Mouse (Mus musculus) midbrain, postnatal 0 days (tissue): Measurements from ENCODE around the gene Itgav. TPM values are rescaled to one million over a fixed set of nuclear protein-coding genes. Genes with fewer than 3 reads are reported as not detected.

Experiments used
- ATAC-seq: fragments of 200-750 bp; cut with Nextera tagmentation; 2 replicates; pipeline ENCODE4 v1.8.0; 2017; ENCODE audit warnings: moderate number of reproducible peaks, mild to moderate bottlenecking, moderate TSS enrichment, moderate library complexity; ENCODE audit not compliant: low FRiP score
- DNase-seq: peaks from one replicate; pipeline ENCODE4 v3.0.0-alpha.2; 2015; ENCODE audit warnings: low spot score
- H3K27ac ChIP-seq: fragments of 300-500 bp; sonication (generic); 2 replicates; pipeline ENCODE4 v1.5.1; 2014; ENCODE audit warnings: low read depth, mild to moderate bottlenecking, low read length, mixed read lengths
- H3K27me3 ChIP-seq: fragments of 300-500 bp; sonication (generic); 2 replicates; pipeline ENCODE4 v1.6.1; 2014; ENCODE audit warnings: low read length, control low read depth, mixed read lengths; ENCODE audit not compliant: insufficient read depth
- H3K36me3 ChIP-seq: fragments of 300-500 bp; sonication (generic); 2 replicates; pipeline ENCODE4 v1.6.1; 2014; ENCODE audit warnings: low read length, control low read depth, mixed read lengths; ENCODE audit not compliant: insufficient read depth
- H3K4me1 ChIP-seq: fragments of 300-500 bp; sonication (generic); 2 replicates; pipeline ENCODE4 v1.6.1; 2014; ENCODE audit warnings: mild to moderate bottlenecking, control low read depth, antibody characterized with exemption, low read length, mixed read lengths; ENCODE audit not compliant: insufficient read depth
- H3K4me2 ChIP-seq: fragments of 300-500 bp; sonication (generic); 2 replicates; pipeline ENCODE4 v1.6.1; 2014; ENCODE audit warnings: low read depth, mild to moderate bottlenecking, low read length, mixed read lengths; ENCODE audit not compliant: poor library complexity, severe bottlenecking
- H3K4me3 ChIP-seq: fragments of 300-500 bp; sonication (generic); 2 replicates; pipeline ENCODE4 v1.5.1; 2014; ENCODE audit warnings: low read depth, mild to moderate bottlenecking, low read length, moderate library complexity
- H3K9ac ChIP-seq: fragments of 300-500 bp; sonication (generic); replicated peaks from 2 replicates; pipeline ENCODE4 v1.6.1; 2014; ENCODE audit warnings: mild to moderate bottlenecking, low read length, moderate library complexity, mixed read lengths; ENCODE audit not compliant: poor library complexity, severe bottlenecking
- H3K9me3 ChIP-seq: fragments of 300-500 bp; sonication (generic); 2 replicates; pipeline ENCODE4 v1.6.1; 2016; ENCODE audit warnings: low read length, control low read depth
- CTCF ChIP-seq: IDR thresholded peaks from 2 replicates; pipeline ENCODE4 v1.5.1; 2016; ENCODE audit warnings: antibody characterized with exemption, mild to moderate bottlenecking
- WGBS: fragments of 180-500 bp; shearing (Covaris S2); extraction: QIAGEN DNeasy Blood & Tissue Kit; methylation state at CpG from one replicate; pipeline ENCODE4 v1.1.7; 2014; 5-methylcytosine and 5-hydroxymethylcytosine counted together
- polyA plus RNA-seq: library from polyadenylated mRNA; unstranded; fragments of >200 nt; fragmentation: Nextera tagmentation; extraction: Ambion mirVana; gene quantifications from 2 replicates; pipeline ENCODE4 v1.2.1, GENCODE M21; 2015
- total RNA-seq: library from RNA; depleted of rRNA; stranded (reverse); fragments of >200 nt; gene quantifications from 2 replicates; pipeline ENCODE4 v1.2.3, GENCODE M21; 2014

Itgav gene
- total and polyA plus RNA-seq, 2 experiments from 2014 or later = 30.7 to 30.8 TPM

DNA sequence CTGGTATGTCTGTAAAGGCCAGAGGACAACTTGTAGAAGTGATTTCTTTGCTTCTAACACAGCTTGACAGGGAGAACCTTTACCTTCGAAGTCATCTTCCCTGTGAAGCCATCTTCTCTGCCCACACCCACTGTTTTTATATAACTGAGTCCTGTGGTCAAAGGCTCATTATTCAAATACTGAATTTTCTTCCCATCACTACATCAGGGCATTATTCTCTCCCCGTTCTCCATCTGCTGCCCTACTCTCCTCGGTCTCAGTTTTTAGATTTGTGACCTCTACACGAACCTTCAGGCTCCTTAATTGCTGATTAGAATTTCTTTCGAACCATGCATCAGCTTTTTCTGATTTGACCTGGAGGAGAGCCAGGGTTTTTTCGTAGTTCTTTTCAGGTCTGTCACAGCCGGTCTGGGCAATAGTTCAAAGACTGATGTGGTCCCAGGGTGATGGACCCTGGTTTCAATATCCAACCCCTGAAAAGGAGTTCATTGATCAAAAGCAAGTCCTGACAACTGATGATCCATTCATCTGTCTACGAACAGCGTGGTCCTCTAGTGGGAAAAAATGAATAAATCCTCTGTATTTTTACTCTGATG lies 73.8 kb downstream of the Itgav start:
- Histone ChIP-seq H3K4me1 (no peaks in the 10 kb centered on the region), H3K4me2 (no peak overlapping the region), H3K9ac (no peak overlapping the region), H3K27me3 (no peaks in the 10 kb centered on the region), H3K36me3 (no peaks in the 10 kb centered on the region), H3K27ac (no peak overlapping the region), H3K9me3 (no peaks in the 10 kb centered on the region), H3K4me3 (no peak overlapping the region)
- DNase-seq (no peak), ATAC-seq (no peak)
- WGBS = 53% methylated on average over 9 of the region's 9 CpGs
- no peak for TF ChIP-seq CTCF

DNA sequence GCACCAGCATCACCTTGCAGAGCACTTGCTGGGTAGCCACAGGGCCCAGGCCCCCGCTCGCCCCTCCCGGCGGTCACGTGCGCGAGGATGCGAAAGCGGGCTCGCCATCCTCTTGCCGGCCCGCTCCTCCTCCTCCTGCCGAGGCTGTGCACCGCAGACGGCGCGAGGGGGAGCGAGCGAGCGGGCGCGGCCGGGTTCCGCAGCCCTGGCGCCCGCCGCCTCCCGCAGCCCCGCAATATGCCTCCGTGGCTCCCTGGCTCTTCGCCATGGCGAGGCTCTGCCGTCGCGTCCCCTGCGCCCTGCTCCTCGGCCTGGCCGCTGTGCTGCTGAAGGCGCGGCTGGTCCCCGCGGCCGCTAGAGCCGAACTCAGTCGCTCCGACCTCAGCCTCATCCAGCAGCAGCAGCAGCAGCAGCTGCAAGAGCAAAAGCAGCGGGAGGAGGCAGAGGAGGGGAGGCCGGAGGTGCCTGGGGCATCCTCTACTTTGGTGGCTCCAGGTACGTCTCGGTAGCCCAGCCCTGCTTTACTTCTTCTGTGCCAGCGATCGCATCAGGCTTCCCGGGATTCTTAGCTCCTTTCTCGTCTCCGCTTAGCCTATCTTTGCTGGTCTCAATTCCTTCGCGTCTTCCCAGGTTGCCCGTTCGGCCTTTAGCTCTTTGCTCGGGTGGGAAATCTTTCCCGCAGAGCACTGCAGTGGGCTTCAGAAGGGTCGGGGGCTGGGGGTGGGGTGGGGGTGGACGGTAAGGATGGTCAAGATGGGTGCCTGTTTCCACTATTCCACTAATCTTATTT lies 88.5 kb downstream of the Itgav start, which contains the start of gene Fam171b:
Gene Fam171b, plus strand, starts transcription at position 154 of the 790 bp plus-strand sequence.
- Histone ChIP-seq H3K36me3 (no peaks in the 10 kb centered on the region), H3K27ac (peak within 1 kb of the TSS; percentile 99), H3K27me3 (no peaks in the 10 kb centered on the region), H3K9ac (peak within 1 kb of the TSS; percentile 96), H3K4me2 (peak within 1 kb of the TSS; percentile 69), H3K4me1 (0 out of 2 replicates have a peak, but pooled peaks cover 5% of the 10 kb centered on the region), H3K9me3 (no peaks in the 10 kb centered on the region), H3K4me3 (peak within 1 kb of the TSS; percentile 88)
- peak; percentile 54 for TF ChIP-seq CTCF
- under 1% methylated on average over 52 of the region's 63 CpGs for WGBS
- peak; percentile 94 for ATAC-seq
- peak; percentile 84 for DNase-seq

DNA sequence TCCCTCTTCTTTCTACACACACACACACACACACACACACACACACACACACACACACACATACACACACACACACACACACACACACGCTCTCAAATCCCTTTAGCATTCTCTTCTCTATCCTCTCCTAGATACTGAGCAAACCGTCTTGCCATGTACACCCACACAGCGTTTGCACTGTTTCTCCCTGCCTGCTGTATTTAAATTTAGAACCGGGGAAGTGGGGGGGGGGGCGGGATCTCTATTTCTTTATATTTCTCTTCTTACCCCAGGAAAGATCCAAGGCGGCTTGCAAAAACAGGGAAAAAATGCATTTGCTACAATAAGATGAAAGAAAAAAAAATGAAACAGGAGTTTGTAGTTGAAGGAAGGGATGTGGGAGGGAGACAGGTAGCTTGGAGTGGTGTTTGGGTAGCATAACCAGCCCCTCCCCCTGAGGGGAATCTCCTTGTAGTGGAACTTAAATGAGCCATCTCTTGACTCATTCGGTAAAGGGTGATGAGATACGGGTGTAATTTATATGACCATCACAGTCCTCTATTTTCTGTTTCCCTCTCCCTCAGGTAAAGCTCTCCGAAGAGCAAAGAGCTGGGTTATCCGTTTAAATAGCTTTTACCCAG lies 89.2 kb downstream of the Itgav start:
- DNase-seq = no peak
- Histone ChIP-seq H3K27ac (peak overlapping the region; percentile 99), H3K4me2 (peak overlapping the region; percentile 69), H3K4me1 (0 out of 2 replicates have a peak, but pooled peaks cover 5% of the 10 kb centered on the region), H3K4me3 (peak overlapping the region; percentile 88), H3K9ac (peak overlapping the region; percentile 96), H3K9me3 (no peaks in the 10 kb centered on the region), H3K27me3 (no peaks in the 10 kb centered on the region), H3K36me3 (no peaks in the 10 kb centered on the region)
- 8% methylated on average over 10 of the region's 10 CpGs for WGBS
- no peak for TF ChIP-seq CTCF
- peak; percentile 69 for ATAC-seq

DNA sequence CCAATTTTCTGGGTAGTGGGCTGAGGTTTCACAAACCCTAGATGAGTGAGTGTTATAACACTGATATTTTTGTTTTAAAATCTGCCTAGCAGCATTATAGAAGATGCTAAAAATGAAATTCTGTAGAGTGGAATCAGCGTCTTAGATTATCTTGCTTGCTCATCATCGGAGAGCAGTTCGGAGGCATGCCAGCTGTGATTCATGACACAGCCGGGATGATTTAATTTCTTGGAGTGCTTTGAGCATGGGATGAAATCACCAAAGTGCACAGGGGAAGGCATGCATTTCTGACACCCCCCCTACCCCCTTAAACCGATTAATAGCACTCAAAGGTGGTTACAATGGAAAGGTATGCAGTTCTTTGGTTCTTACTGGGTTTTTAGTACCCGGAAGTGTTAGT lies 89.8 kb downstream of the Itgav start:
- Histone ChIP-seq H3K9me3 (no peaks in the 10 kb centered on the region), H3K36me3 (no peaks in the 10 kb centered on the region), H3K27me3 (no peaks in the 10 kb centered on the region), H3K4me2 (peak overlapping the region; percentile 69), H3K27ac (peak overlapping the region; percentile 99; the same call in 1 of the 2 replicates), H3K4me3 (peak overlapping the region; percentile 88), H3K9ac (peak overlapping the region; percentile 96), H3K4me1 (0 out of 2 replicates have a peak, but pooled peaks cover 5% of the 10 kb centered on the region)
- no peak for ATAC-seq
- no peak for TF ChIP-seq CTCF
- DNase-seq = no peak
- WGBS = 16% methylated on average over 6 of the region's 6 CpGs

DNA sequence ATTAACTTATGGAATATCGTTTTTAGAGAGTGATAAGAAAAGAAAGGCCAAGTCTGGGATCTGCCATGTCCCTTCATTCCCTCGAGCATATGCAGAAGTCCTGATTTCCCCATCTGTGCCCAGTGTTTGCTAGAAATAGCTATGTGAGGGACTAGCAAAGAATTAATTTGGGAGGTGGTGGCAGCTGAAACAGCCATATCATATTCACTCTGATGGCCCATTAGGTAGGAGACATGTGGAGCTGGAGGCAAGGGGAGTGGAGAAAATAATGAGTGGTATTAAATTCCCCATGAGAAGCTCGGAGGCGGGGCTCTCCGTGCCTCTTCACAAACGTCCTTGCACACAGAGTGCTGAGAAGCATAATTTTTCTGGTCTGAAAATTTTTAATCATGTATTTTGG lies 92.0 kb downstream of the Itgav start:
- H3K27ac ChIP-seq = no peak overlapping the region
- H3K36me3 ChIP-seq = no peaks in the 10 kb centered on the region
- no peak for TF ChIP-seq CTCF
- H3K4me1 ChIP-seq = 0 out of 2 replicates have a peak, but pooled peaks cover 5% of the 10 kb centered on the region
- no peak overlapping the region for H3K4me3 ChIP-seq
- no peak overlapping the region for H3K9ac ChIP-seq
- DNase-seq = no peak
- no peak for ATAC-seq
- peak overlapping the region; percentile 28; the same call in 1 of the 2 replicates for H3K4me2 ChIP-seq
- H3K9me3 ChIP-seq = no peaks in the 10 kb centered on the region
- WGBS = 36% methylated on average over 6 of the region's 6 CpGs
- no peaks in the 10 kb centered on the region for H3K27me3 ChIP-seq
